Mouse (Mus musculus): Measurements from ENCODE around the gene Flnb. TPM values are rescaled to one million over a fixed set of nuclear protein-coding genes. Genes with fewer than 3 reads are reported as not detected.

The Flnb gene
- polyA plus RNA-seq, 1 experiment from 2014 or later: 3.6 TPM

DNA sequence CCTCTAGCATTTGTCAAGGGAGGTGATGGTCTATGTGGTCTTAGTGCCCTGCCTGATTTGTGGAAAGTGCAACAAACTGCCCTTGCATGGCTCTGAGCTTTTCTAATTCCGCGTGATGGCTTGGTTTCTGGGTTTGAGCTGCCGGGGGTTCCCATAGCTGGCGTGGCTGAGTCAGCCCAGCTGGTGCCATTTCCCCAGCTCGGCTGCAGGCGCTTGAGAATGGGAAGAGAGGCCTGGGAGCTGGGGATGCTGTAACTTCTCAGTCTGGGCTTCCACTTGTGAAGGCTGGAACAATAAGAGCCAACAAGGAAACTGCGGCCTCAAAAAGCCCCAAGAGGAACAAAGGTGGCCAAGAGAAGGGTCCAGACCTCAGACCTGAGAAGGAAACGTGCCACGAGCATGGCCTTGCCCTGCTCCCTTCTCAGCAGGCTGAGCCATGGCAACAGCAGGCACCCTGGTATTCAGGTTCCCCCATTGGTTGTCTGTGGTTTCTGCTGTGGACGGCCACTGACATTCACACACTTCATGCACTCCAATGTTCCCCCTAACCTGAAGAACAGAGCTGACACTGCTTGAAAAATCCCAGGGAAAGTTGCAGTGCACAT, 154.2 kb downstream of the Flnb start:
- H3K27ac ChIP-seq (replicated peaks): no peak overlapping the region
- no peak overlapping the region for H3K9ac ChIP-seq
- H3K9me3 ChIP-seq (replicated peaks): no peaks in the 10 kb centered on the region
- no peak overlapping the region for H3K4me3 ChIP-seq (replicated peaks)
- 45% methylated on average over 10 of the region's 10 CpGs for WGBS (ENCODE audit: insufficient replicate concordance)
- no peak for ATAC-seq (ENCODE audit: insufficient read depth)
- no peaks in the 10 kb centered on the region for H3K4me1 ChIP-seq (replicated peaks)
- no peaks in the 10 kb centered on the region for H3K27me3 ChIP-seq
- no peaks in the 10 kb centered on the region for H3K36me3 ChIP-seq (replicated peaks)
- H3K4me2 ChIP-seq: no peak overlapping the region

DNA sequence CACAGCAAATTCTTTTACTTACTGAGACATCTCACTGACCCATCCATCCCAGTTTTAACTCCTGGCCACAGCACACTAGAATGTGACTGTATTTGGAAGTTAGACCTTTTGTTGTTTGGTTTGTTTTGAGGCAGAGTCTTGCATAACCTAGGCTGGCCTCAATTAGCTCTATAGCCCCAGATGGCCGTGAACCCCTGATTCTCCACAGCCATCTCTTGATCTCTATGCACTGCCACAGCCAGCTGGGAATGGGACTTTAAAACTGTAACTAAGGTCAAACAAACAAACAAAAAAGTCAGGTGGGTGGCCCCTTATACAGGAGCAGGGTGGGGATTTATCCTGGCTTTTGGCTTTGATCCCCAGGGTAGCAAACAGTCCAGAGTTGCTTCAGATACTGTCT, 156.9 kb downstream of the Flnb start:
- H3K27me3 ChIP-seq: no peaks in the 10 kb centered on the region
- no peaks in the 10 kb centered on the region for H3K4me1 ChIP-seq (replicated peaks)
- H3K4me3 ChIP-seq (replicated peaks): no peak overlapping the region
- H3K27ac ChIP-seq (replicated peaks): no peak overlapping the region
- H3K4me2 ChIP-seq: no peak overlapping the region
- WGBS (ENCODE audit: insufficient replicate concordance): 64% methylated on average over 1 of the region's 1 CpGs
- no peaks in the 10 kb centered on the region for H3K9me3 ChIP-seq (replicated peaks)
- ATAC-seq (ENCODE audit: insufficient read depth): no peak
- no peaks in the 10 kb centered on the region for H3K36me3 ChIP-seq (replicated peaks)
- no peak overlapping the region for H3K9ac ChIP-seq

DNA sequence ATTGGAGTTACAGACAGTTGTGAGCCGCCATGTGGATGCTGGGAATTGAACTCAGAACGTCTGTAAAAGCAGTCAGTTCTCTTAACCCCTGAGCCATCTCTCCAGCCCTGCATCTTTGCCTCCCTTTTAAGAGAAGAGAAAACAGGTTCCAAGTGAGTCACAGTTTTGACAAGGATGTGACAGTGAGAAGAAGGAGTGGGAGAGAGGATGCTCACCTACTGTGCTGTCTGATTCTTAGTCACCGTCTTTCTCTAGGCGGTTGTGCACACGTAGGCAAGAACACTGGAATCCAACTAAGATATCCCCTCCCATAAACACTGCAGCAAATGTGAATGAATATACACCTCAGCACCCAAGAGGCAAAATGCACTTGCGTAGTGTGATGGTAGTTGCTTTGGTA, 157.4 kb downstream of the Flnb start:
- Histone ChIP-seq H3K36me3 (replicated peaks) (no peaks in the 10 kb centered on the region), H3K4me2 (no peak overlapping the region), H3K9ac (no peak overlapping the region), H3K27ac (replicated peaks) (no peak overlapping the region), H3K27me3 (no peaks in the 10 kb centered on the region), H3K4me1 (replicated peaks) (no peaks in the 10 kb centered on the region), H3K9me3 (replicated peaks) (no peaks in the 10 kb centered on the region), H3K4me3 (replicated peaks) (no peak overlapping the region)
- WGBS (ENCODE audit: insufficient replicate concordance): 68% methylated on average over 6 of the region's 6 CpGs
- ATAC-seq (ENCODE audit: insufficient read depth): no peak

DNA sequence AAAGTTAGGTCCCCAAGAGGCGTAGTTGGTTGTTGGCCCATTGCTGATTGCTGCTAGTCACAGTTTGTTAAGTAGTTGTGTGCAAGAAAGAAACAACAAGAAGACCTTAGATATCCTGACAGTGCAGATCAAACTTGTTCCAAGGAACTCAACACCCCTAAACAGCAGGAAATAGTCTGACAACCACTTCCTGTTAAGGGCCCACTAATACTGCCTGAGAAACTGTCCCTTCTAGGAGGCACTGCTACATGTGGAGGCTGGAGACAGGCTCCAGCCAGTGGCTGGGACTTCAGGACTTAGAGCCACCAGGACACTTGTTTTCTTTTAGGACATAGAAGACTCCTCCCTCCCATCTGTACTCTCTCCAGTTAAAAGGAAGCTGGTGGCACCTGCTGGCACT, 159.7 kb downstream of the Flnb start:
- Histone ChIP-seq H3K36me3 (replicated peaks) (no peaks in the 10 kb centered on the region), H3K4me2 (no peak overlapping the region), H3K9me3 (replicated peaks) (no peaks in the 10 kb centered on the region), H3K4me3 (replicated peaks) (no peak overlapping the region), H3K27ac (replicated peaks) (no peak overlapping the region), H3K9ac (no peak overlapping the region), H3K4me1 (replicated peaks) (no peaks in the 10 kb centered on the region), H3K27me3 (no peaks in the 10 kb centered on the region)
- 49% methylated on average over 1 of the region's 1 CpGs for WGBS (ENCODE audit: insufficient replicate concordance)
- no peak for ATAC-seq (ENCODE audit: insufficient read depth)

DNA sequence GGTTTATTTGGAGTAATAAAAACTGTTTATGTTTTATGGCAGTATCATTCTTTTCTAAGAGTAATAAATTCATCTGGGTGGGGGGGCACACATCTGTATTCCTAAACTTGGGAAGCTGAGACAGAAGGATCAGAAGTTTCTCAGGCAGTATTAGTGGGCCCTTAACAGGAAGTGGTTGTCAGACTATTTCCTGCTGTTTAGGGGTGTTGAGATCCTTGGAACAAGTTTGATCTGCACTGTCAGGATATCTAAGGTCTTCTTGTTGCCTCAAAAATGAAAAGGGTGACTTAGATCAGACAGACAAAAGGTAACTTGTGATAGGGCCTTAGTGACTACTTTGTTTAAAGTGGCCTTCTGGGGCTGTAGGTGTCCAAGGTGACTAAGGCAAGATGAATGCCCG, 160.4 kb downstream of the Flnb start:
- no peaks in the 10 kb centered on the region for H3K36me3 ChIP-seq (replicated peaks)
- H3K4me2 ChIP-seq: no peak overlapping the region
- H3K9me3 ChIP-seq (replicated peaks): no peaks in the 10 kb centered on the region
- 36% methylated on average over 1 of the region's 1 CpGs for WGBS (ENCODE audit: insufficient replicate concordance)
- H3K27me3 ChIP-seq: no peaks in the 10 kb centered on the region
- H3K4me3 ChIP-seq (replicated peaks): no peak overlapping the region
- ATAC-seq (ENCODE audit: insufficient read depth): no peak
- H3K27ac ChIP-seq (replicated peaks): no peak overlapping the region
- H3K4me1 ChIP-seq (replicated peaks): no peaks in the 10 kb centered on the region
- no peak overlapping the region for H3K9ac ChIP-seq

DNA sequence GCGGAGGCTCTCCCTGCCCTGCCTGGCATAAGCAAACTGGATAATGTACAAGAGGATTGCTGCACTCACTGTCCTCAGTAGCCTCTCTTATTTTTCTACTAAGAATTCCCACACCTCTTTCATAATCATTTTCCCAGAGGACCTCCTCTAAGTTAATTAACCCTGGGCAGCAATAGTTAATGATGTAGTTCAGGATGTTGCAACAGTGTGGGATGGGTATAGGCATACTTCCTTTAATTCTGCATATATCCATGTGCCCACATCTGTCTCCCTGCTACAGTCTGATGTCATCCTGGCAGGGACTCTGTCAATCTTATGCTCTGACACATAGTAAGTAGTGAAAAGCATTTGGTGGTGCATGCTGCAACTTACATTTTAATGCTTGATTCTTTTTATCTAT, 163.5 kb downstream of the Flnb start:
- no peak overlapping the region for H3K9ac ChIP-seq
- no peak for ATAC-seq (ENCODE audit: insufficient read depth)
- H3K4me1 ChIP-seq (replicated peaks): no peaks in the 10 kb centered on the region
- H3K27ac ChIP-seq (replicated peaks): no peak overlapping the region
- no peak overlapping the region for H3K4me2 ChIP-seq
- H3K4me3 ChIP-seq (replicated peaks): no peak overlapping the region
- H3K9me3 ChIP-seq (replicated peaks): no peaks in the 10 kb centered on the region
- 76% methylated on average over 1 of the region's 1 CpGs for WGBS (ENCODE audit: insufficient replicate concordance)
- H3K27me3 ChIP-seq: no peaks in the 10 kb centered on the region
- H3K36me3 ChIP-seq (replicated peaks): no peaks in the 10 kb centered on the region

DNA sequence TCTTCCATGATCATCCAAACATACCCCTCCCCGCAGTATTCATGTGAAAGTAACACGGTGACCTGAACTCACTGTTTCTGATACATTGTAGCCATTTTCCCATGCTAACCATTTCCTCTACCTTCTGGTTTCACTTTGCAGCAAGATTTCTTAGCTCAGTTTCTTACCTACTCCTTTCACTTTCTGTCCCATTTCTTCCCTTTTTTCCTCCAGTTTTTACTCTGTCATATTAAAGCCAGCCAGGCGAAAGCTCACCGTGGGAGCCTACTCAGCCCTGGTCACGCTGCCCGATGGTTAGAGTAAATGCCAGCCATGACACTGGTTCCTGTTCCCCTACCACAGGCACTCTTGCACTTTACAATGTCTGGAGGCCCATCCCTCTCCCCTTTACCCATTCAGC, 169.2 kb downstream of the Flnb start:
- ATAC-seq (ENCODE audit: insufficient read depth): no peak
- 69% methylated on average over 6 of the region's 6 CpGs for WGBS (ENCODE audit: insufficient replicate concordance)
- H3K4me1 ChIP-seq (replicated peaks): no peaks in the 10 kb centered on the region
- no peaks in the 10 kb centered on the region for H3K9me3 ChIP-seq (replicated peaks)
- H3K27ac ChIP-seq (replicated peaks): no peak overlapping the region
- no peaks in the 10 kb centered on the region for H3K36me3 ChIP-seq (replicated peaks)
- no peak overlapping the region for H3K4me3 ChIP-seq (replicated peaks)
- H3K4me2 ChIP-seq: no peak overlapping the region
- no peaks in the 10 kb centered on the region for H3K27me3 ChIP-seq
- H3K9ac ChIP-seq: no peak overlapping the region

DNA sequence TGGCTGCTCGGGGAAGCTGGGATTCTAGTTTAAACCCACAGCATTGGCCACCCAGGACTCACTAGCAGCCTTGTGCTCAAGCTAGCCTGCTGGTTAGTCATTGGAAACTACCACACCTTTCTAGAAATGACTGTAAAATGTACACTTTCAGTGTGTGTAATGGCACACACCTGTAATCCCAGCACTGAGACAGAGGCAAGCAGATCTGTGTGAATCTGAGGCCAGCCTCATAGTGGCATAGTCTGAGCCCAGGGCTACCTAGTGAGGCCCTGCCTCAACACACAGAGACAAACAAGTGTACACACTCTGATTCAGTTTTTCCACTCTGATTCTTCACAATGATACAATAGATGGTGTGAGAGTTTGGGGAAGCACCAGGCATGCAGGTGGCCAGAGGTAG, 171.6 kb downstream of the Flnb start:
- WGBS (ENCODE audit: insufficient replicate concordance): 44% methylated on average over 1 of the region's 1 CpGs
- no peak for ATAC-seq (ENCODE audit: insufficient read depth)

DNA sequence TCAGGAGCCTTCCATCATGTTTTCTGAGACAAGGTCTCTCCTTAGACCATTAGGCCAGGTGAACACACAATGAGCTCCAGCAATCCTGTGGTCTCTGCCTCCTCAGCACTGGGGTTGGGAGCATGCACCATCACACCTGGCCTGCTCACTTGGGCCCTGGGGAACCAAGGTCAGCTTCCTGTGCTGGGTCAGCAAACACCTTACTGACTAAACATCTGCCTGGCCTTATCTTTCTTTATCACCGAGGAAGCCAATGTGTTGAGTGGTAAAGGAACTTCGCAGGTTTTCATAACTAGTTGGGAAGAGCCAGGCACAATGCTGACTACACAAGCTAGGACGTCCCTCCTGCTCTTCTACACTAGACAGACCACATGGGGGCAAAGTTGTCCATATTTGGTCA, 172.2 kb downstream of the Flnb start:
- Histone ChIP-seq H3K4me1 (replicated peaks) (no peaks in the 10 kb centered on the region; the same call in 1 of the 2 replicates), H3K4me3 (replicated peaks) (no peak overlapping the region), H3K9me3 (replicated peaks) (no peaks in the 10 kb centered on the region), H3K4me2 (no peak overlapping the region), H3K36me3 (replicated peaks) (no peaks in the 10 kb centered on the region), H3K27ac (replicated peaks) (no peak overlapping the region), H3K27me3 (no peaks in the 10 kb centered on the region), H3K9ac (no peak overlapping the region)
- 25% methylated on average over 3 of the region's 3 CpGs for WGBS (ENCODE audit: insufficient replicate concordance)
- no peak for ATAC-seq (ENCODE audit: insufficient read depth)

More for the DNA sequence above, 171.6 kb downstream of the Flnb start:
- H3K4me2 ChIP-seq: no peak overlapping the region
- no peaks in the 10 kb centered on the region for H3K9me3 ChIP-seq (replicated peaks)
- no peaks in the 10 kb centered on the region for H3K27me3 ChIP-seq
- H3K27ac ChIP-seq (replicated peaks): no peak overlapping the region
- H3K4me3 ChIP-seq (replicated peaks): no peak overlapping the region
- no peak overlapping the region for H3K9ac ChIP-seq
- no peaks in the 10 kb centered on the region for H3K36me3 ChIP-seq (replicated peaks)
- H3K4me1 ChIP-seq (replicated peaks): no peaks in the 10 kb centered on the region; the same call in 1 of the 2 replicates

DNA sequence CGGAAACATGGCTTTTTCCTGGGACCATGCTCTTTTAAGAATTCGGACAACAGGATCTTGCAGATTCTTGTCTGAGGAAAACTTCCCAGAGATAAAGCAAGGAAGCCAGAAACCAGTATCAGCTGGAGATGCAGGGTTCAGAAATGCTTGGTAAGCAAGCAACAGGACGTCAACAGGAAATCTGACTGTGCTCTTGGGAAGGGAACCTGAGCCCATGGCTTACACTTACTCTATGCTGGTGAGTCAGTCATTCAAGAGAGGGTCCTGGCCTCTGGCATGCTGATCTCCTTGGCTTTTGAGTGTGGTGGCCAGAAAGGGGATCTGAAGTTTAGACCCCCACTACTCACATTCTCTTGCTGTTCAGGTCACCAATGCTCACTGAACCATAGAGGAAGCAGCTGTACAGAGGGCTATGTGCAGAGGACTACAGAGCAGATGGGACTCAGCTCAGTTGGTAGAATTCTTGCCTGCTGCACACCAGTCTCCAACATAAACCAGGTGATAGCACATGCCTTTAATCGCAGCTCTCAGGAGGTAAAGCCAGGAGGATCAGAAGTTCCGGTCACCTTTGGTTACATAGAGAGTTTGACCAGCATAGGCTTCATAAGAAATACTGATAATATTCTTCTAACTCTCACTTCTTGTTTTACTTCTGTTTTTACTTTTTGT, 173.5 kb downstream of the Flnb start:
- no peak overlapping the region for H3K9ac ChIP-seq
- WGBS (ENCODE audit: insufficient replicate concordance): 54% methylated on average over 5 of the region's 5 CpGs
- no peak overlapping the region for H3K4me2 ChIP-seq
- no peak for ATAC-seq (ENCODE audit: insufficient read depth)
- H3K9me3 ChIP-seq (replicated peaks): no peaks in the 10 kb centered on the region
- no peak overlapping the region for H3K27ac ChIP-seq (replicated peaks)
- no peaks in the 10 kb centered on the region for H3K27me3 ChIP-seq
- H3K4me3 ChIP-seq (replicated peaks): no peak overlapping the region
- no peaks in the 10 kb centered on the region for H3K36me3 ChIP-seq (replicated peaks)
- H3K4me1 ChIP-seq (replicated peaks): no peaks in the 10 kb centered on the region; the same call in 1 of the 2 replicates

DNA sequence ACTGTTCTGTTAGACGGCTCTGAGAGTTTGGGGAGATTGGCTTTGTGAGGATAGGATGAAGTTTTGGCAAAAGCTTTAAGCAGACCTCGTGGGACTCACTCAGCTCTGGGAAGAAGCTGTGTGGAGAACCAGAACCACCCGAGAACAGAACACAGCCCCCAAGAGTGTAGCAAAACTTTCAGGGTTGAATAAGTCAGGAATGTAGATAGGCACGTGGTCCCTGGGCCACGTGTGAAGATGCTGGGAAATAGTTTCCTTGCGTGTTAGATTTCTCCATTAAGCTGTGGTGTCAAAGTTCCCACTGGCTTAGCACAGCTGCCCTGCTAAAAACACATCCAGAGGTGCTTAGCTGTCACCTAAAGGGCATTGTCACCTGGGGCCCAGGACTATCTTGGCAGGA, 174.4 kb downstream of the Flnb start:
- no peak for ATAC-seq (ENCODE audit: insufficient read depth)
- no peak overlapping the region for H3K9ac ChIP-seq
- no peak overlapping the region for H3K4me2 ChIP-seq
- H3K27ac ChIP-seq (replicated peaks): no peak overlapping the region
- H3K27me3 ChIP-seq: no peaks in the 10 kb centered on the region
- no peaks in the 10 kb centered on the region for H3K9me3 ChIP-seq (replicated peaks)
- no peak overlapping the region for H3K4me3 ChIP-seq (replicated peaks)
- H3K4me1 ChIP-seq (replicated peaks): peaks cover 4% of the 10 kb centered on the region
- WGBS (ENCODE audit: insufficient replicate concordance): 62% methylated on average over 6 of the region's 6 CpGs
- no peaks in the 10 kb centered on the region for H3K36me3 ChIP-seq (replicated peaks)

DNA sequence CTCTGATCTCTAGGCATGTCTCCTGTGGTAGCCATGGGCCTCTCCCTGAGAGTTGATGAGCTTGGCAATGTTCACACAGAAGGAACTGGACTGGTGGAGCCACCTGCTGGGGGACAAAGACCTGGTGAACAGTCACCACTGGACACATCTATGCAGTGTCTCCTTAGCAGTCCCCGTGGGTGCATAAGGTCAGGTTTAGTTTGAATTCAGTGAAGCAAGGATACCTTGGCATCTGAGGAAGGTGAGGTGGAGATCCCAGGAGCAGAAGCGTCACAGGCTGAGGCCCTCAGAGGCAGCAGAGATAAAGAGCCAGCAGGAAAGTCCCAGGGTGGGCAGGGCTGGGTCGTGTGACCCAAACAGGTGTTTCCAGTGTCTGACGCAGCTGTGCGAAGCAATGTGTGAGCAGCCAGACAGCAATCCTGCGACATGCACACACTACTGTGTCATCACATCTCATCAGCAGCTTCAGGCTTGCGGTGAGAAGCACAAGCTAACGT, 176.6 kb downstream of the Flnb start, which contains the start of gene Dnase1l3:
Gene Dnase1l3 (minus strand): TSS at position 303 of the 497 bp plus-strand sequence.
- Histone ChIP-seq H3K4me3 (replicated peaks) (no peak within 1 kb of the TSS), H3K9me3 (replicated peaks) (no peaks in the 10 kb centered on the region), H3K4me2 (no peak within 1 kb of the TSS), H3K36me3 (replicated peaks) (no peaks in the 10 kb centered on the region), H3K9ac (no peak within 1 kb of the TSS), H3K4me1 (replicated peaks) (peaks cover 6% of the 10 kb centered on the region), H3K27ac (replicated peaks) (no peak within 1 kb of the TSS), H3K27me3 (no peaks in the 10 kb centered on the region)
- peak; percentile 48; the same call in 1 of the 2 replicates for ATAC-seq (ENCODE audit: insufficient read depth)
- 47% methylated on average over 8 of the region's 8 CpGs for WGBS (ENCODE audit: insufficient replicate concordance)

Data from liver, embryonic 15.5 days (tissue).